Mouse (Mus musculus): ENCODE data around the gene Mrpl28. TPM values are rescaled to one million over a fixed set of nuclear protein-coding genes. Genes with fewer than 3 reads are reported as not detected.
"Not testable (repeated sequence)": the region's sequence is repeated elsewhere in the genome, so short reads cannot be mapped to it uniquely, and the experiment has no call there.

Mrpl28 gene
- polyA plus RNA-seq (2015; fragmentation: Nextera tagmentation; extraction: Ambion mirVana), result 120 and 124 TPM in 2 replicates

- peaks cover 32% of the 10 kb centered on the region for H3K4me1 ChIP-seq (replicated peaks)
- peak; percentile 80 for ATAC-seq (ENCODE audit: insufficient read depth)
- H3K9me3 ChIP-seq (replicated peaks), result no peaks in the 10 kb centered on the region
- H3K4me3 ChIP-seq (replicated peaks), result peak within 1 kb of the TSS; percentile 81
- H3K4me2 ChIP-seq, result peak within 1 kb of the TSS; percentile 82
- peaks cover 30% of the 10 kb centered on the region for H3K36me3 ChIP-seq (replicated peaks)
- H3K27me3 ChIP-seq, result peaks cover 12% of the 10 kb centered on the region; the same call in 1 of the 2 replicates
- under 1% methylated on average over 32 of the region's 32 CpGs for whole genome bisulfite sequencing (ENCODE audit: insufficient replicate concordance)
- H3K9ac ChIP-seq, result peak within 1 kb of the TSS; percentile 74
- peak within 1 kb of the TSS; percentile 67 for H3K27ac ChIP-seq (replicated peaks)
Measured at GRCm38 (mm10) chr17:26123267-26123684, at the start of gene Mrpl28. Gene Mrpl28 (plus strand): TSS chr17:26123500.

- Histone ChIP-seq H3K36me3 (replicated peaks) (no peaks in the 10 kb centered on the region), H3K27ac (replicated peaks) (no peak overlapping the region), H3K9me3 (replicated peaks) (no peaks in the 10 kb centered on the region), H3K4me2 (no peak overlapping the region), H3K4me1 (replicated peaks) (peaks cover under 1% of the 10 kb centered on the region; the same call in 1 of the 2 replicates), H3K27me3 (peaks cover 42% of the 10 kb centered on the region), H3K9ac (no peak overlapping the region), H3K4me3 (replicated peaks) (no peak overlapping the region)
- WGBS (ENCODE audit: insufficient replicate concordance), result 55% methylated on average over 3 of the region's 3 CpGs
- ATAC-seq (ENCODE audit: insufficient read depth), result no peak
Measured at GRCm38 (mm10) chr17:26075246-26075645, 48.1 kb upstream of the Mrpl28 start.

GRCm38 (mm10) chr17:26078851-26079250 is 44.4 kb upstream of the Mrpl28 start:
- no peak for ATAC-seq (ENCODE audit: insufficient read depth)
- Histone ChIP-seq H3K4me1 (replicated peaks) (no peaks in the 10 kb centered on the region), H3K9ac (no peak overlapping the region), H3K36me3 (replicated peaks) (no peaks in the 10 kb centered on the region), H3K27me3 (peaks cover 9% of the 10 kb centered on the region; the same call in 1 of the 2 replicates), H3K27ac (replicated peaks) (no peak overlapping the region), H3K4me3 (replicated peaks) (no peak overlapping the region), H3K9me3 (replicated peaks) (no peaks in the 10 kb centered on the region), H3K4me2 (no peak overlapping the region)
- 53% methylated on average over 2 of the region's 2 CpGs for WGBS (ENCODE audit: insufficient replicate concordance)

- WGBS (ENCODE audit: insufficient replicate concordance), result 17% methylated on average over 2 of the region's 2 CpGs
- ATAC-seq (ENCODE audit: insufficient read depth), result no peak
- no peaks in the 10 kb centered on the region for H3K4me1 ChIP-seq (replicated peaks)
- H3K4me2 ChIP-seq, result no peak overlapping the region
- no peak overlapping the region for H3K4me3 ChIP-seq (replicated peaks)
- no peak overlapping the region for H3K9ac ChIP-seq
- H3K27me3 ChIP-seq, result peaks cover 9% of the 10 kb centered on the region; the same call in 1 of the 2 replicates
- no peaks in the 10 kb centered on the region; the same call in 1 of the 2 replicates for H3K36me3 ChIP-seq (replicated peaks)
- no peaks in the 10 kb centered on the region for H3K9me3 ChIP-seq (replicated peaks)
- no peak overlapping the region for H3K27ac ChIP-seq (replicated peaks)
Measured at GRCm38 (mm10) chr17:26080867-26081266, 42.4 kb upstream of the Mrpl28 start.

GRCm38 (mm10) chr17:26087059-26087564 is 36.2 kb upstream of the Mrpl28 start:
- Histone ChIP-seq H3K4me2 (no peak overlapping the region), H3K36me3 (replicated peaks) (no peaks in the 10 kb centered on the region; the same call in 1 of the 2 replicates), H3K27me3 (no peaks in the 10 kb centered on the region), H3K9ac (no peak overlapping the region), H3K27ac (replicated peaks) (no peak overlapping the region), H3K9me3 (replicated peaks) (no peaks in the 10 kb centered on the region), H3K4me1 (replicated peaks) (peaks cover 12% of the 10 kb centered on the region), H3K4me3 (replicated peaks) (no peak overlapping the region)
- WGBS (ENCODE audit: insufficient replicate concordance), result 78% methylated on average over 9 of the region's 9 CpGs
- no peak for ATAC-seq (ENCODE audit: insufficient read depth)

- ATAC-seq (ENCODE audit: insufficient read depth), result peak; percentile 88
- WGBS (ENCODE audit: insufficient replicate concordance), result 3% methylated on average over 32 of the region's 32 CpGs
- peaks cover 31% of the 10 kb centered on the region for H3K4me1 ChIP-seq (replicated peaks)
Measured at GRCm38 (mm10) chr17:26089905-26090632, 33.2 kb upstream of the Mrpl28 start, which contains the start of gene Decr2. Gene Decr2 (minus strand): TSS chr17:26090337.

GRCm38 (mm10) chr17:26094531-26095110 is 28.7 kb upstream of the Mrpl28 start:
- H3K27me3 ChIP-seq, result no peaks in the 10 kb centered on the region
- WGBS (ENCODE audit: insufficient replicate concordance), result 23% methylated on average over 9 of the region's 9 CpGs
- H3K9me3 ChIP-seq (replicated peaks), result no peaks in the 10 kb centered on the region
- no peak overlapping the region; the same call in 1 of the 2 replicates for H3K27ac ChIP-seq (replicated peaks)
- no peaks in the 10 kb centered on the region for H3K36me3 ChIP-seq (replicated peaks)
- peak overlapping the region; percentile 61 for H3K4me3 ChIP-seq (replicated peaks)
- H3K4me1 ChIP-seq (replicated peaks), result peaks cover 35% of the 10 kb centered on the region
- H3K4me2 ChIP-seq, result peak overlapping the region; percentile 84
- H3K9ac ChIP-seq, result peak overlapping the region; percentile 56
- ATAC-seq (ENCODE audit: insufficient read depth), result no peak

More at GRCm38 (mm10) chr17:26089905-26090632, 33.2 kb upstream of the Mrpl28 start, which contains the start of gene Decr2:
- no peaks in the 10 kb centered on the region; the same call in 1 of the 2 replicates for H3K36me3 ChIP-seq (replicated peaks)
- H3K27ac ChIP-seq (replicated peaks), result peak within 1 kb of the TSS; percentile 54
- no peaks in the 10 kb centered on the region for H3K27me3 ChIP-seq
- H3K9me3 ChIP-seq (replicated peaks), result no peaks in the 10 kb centered on the region
- peak within 1 kb of the TSS; percentile 60 for H3K4me3 ChIP-seq (replicated peaks)
- peak within 1 kb of the TSS; percentile 77 for H3K4me2 ChIP-seq
- peak within 1 kb of the TSS; percentile 53; the same call in 1 of the 2 replicates for H3K9ac ChIP-seq

GRCm38 (mm10) chr17:26095121-26095740 is 28.1 kb upstream of the Mrpl28 start, which contains the start of gene Nme4:
Gene Nme4 (minus strand): TSS chr17:26095602.
- peak; percentile 86 for ATAC-seq (ENCODE audit: insufficient read depth)
- no peak within 1 kb of the TSS; the same call in 1 of the 2 replicates for H3K27ac ChIP-seq (replicated peaks)
- no peaks in the 10 kb centered on the region for H3K27me3 ChIP-seq
- peak within 1 kb of the TSS; percentile 61 for H3K4me3 ChIP-seq (replicated peaks)
- H3K4me1 ChIP-seq (replicated peaks), result peaks cover 30% of the 10 kb centered on the region
- H3K4me2 ChIP-seq, result peak within 1 kb of the TSS; percentile 84
- peak within 1 kb of the TSS; percentile 56 for H3K9ac ChIP-seq
- H3K36me3 ChIP-seq (replicated peaks), result no peaks in the 10 kb centered on the region
- no peaks in the 10 kb centered on the region for H3K9me3 ChIP-seq (replicated peaks)
- WGBS (ENCODE audit: insufficient replicate concordance), result 2% methylated on average over 47 of the region's 47 CpGs

GRCm38 (mm10) chr17:26098461-26098860 is 24.8 kb upstream of the Mrpl28 start:
- no peak overlapping the region for H3K9ac ChIP-seq
- H3K27me3 ChIP-seq, result no peaks in the 10 kb centered on the region
- peaks cover 31% of the 10 kb centered on the region for H3K4me1 ChIP-seq (replicated peaks)
- H3K4me3 ChIP-seq (replicated peaks), result no peak overlapping the region
- no peak for ATAC-seq (ENCODE audit: insufficient read depth)
- 63% methylated on average over 7 of the region's 7 CpGs for WGBS (ENCODE audit: insufficient replicate concordance)
- H3K4me2 ChIP-seq, result no peak overlapping the region
- no peaks in the 10 kb centered on the region for H3K36me3 ChIP-seq (replicated peaks)
- H3K27ac ChIP-seq (replicated peaks), result no peak overlapping the region
- no peaks in the 10 kb centered on the region for H3K9me3 ChIP-seq (replicated peaks)

GRCm38 (mm10) chr17:26099316-26099715 is 24.0 kb upstream of the Mrpl28 start:
- not testable (repeated sequence) for H3K4me3 ChIP-seq (replicated peaks); H3K36me3 ChIP-seq (replicated peaks); H3K9me3 ChIP-seq (replicated peaks); H3K27me3 ChIP-seq; H3K4me2 ChIP-seq; H3K27ac ChIP-seq (replicated peaks); H3K9ac ChIP-seq; ATAC-seq (ENCODE audit: insufficient read depth)
- peaks cover 22% of the 10 kb centered on the region for H3K4me1 ChIP-seq (replicated peaks)
- 42% methylated on average over 3 of the region's 3 CpGs for WGBS (ENCODE audit: insufficient replicate concordance)
